Mouse (Mus musculus) heart, postnatal 0 days (tissue): ENCODE results near the gene Nenf.

ENCODE experiments used
- CTCF ChIP-seq: IDR thresholded peaks from 2 replicates; pipeline ENCODE4 v1.5.1; 2016; ENCODE audit warnings: antibody characterized with exemption, control low read depth, low read depth
- EP300 ChIP-seq: IDR thresholded peaks from 2 replicates; pipeline ENCODE4 v1.6.1; 2016; ENCODE audit warnings: antibody characterized with exemption, low read depth

GRCm38 (mm10) chr1:191303736-191304135 is 14.3 kb downstream of the Nenf start:
- no peak for TF ChIP-seq EP300
- no peak for TF ChIP-seq CTCF
